Comparison of ENCODE assay signal across 10 mouse cellular contexts in the genomic region with DNA sequence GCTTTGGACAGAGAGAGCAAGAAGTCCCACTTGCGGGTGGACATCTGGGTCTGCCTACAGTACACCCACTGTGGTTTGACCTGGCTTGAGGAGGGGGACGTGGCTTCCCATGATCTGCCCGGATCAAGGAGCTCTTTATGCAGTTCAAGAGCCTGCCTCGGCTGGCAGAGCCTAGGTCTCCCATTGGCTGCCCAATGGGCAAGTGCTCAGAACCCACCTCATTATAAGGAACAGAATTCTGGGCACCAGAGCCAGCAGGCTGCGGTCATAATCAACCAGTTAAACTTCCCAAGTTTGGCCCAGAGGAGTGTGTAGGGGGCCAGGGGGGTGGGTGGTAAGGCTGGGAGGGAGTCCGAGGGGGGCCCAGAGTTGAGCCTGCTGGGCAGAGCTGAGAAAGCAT. TPM values are rescaled to one million over a fixed set of nuclear protein-coding genes. Genes with fewer than 3 reads are reported as not detected.
DNase-seq lines count a peak whose midpoint lies in the region; ATAC-seq lines count a peak whose summit lies in the region.
"Had no signal": no experiment of that assay in that cellular context is flagged by ENCODE, and none has a peak within 500 bp of the region (broad histone marks: within the 10 kb centered on the region; RNA-seq: fewer than 3 reads in every experiment).

No protein-coding gene starts in this region.

- intact Hi-C loops in heart, postnatal 36 days (cut with DNase I), result loop anchor here (10.0 kb wide), 1 partner anchor 169 kb away; no protein-coding TSS in a partner anchor

- H3K9me3 ChIP-seq in heart, embryonic 12.5 days (replicated peaks), result no peaks in the 10 kb centered on the region
- no peaks in the 10 kb centered on the region for H3K9me3 ChIP-seq in midbrain, embryonic 11.5 days (ENCODE audit: control insufficient read depth, low read length)
- no peaks in the 10 kb centered on the region for H3K9me3 ChIP-seq in midbrain, embryonic 14.5 days (ENCODE audit: control insufficient read depth, low read length)
- H3K9me3 ChIP-seq in hindbrain, embryonic 16.5 days (ENCODE audit: control insufficient read depth, low read length), result no peaks in the 10 kb centered on the region
- H3K9me3 ChIP-seq in midbrain, embryonic 16.5 days (replicated peaks; ENCODE audit: control insufficient read depth, low read length, poor library complexity, severe bottlenecking), result no peaks in the 10 kb centered on the region
- no peaks in the 10 kb centered on the region for H3K9me3 ChIP-seq in intestine, embryonic 15.5 days

- no peaks in the 10 kb centered on the region for H3K27me3 ChIP-seq in heart, embryonic 12.5 days (replicated peaks)
- no peaks in the 10 kb centered on the region for H3K27me3 ChIP-seq in midbrain, embryonic 11.5 days (ENCODE audit: control insufficient read depth, insufficient read depth, low read length)
- H3K27me3 ChIP-seq in midbrain, embryonic 14.5 days (ENCODE audit: control insufficient read depth, insufficient read depth, low read length), result no peaks in the 10 kb centered on the region
- no peaks in the 10 kb centered on the region for H3K27me3 ChIP-seq in hindbrain, embryonic 16.5 days (replicated peaks; ENCODE audit: control insufficient read depth, insufficient read depth, low read length)
- H3K27me3 ChIP-seq in midbrain, embryonic 16.5 days (ENCODE audit: control insufficient read depth, insufficient read depth, low read depth, low read length), result no peaks in the 10 kb centered on the region
- H3K27me3 ChIP-seq in intestine, embryonic 15.5 days (replicated peaks), result no peaks in the 10 kb centered on the region

- ATAC-seq in heart, embryonic 12.5 days (ENCODE audit: insufficient number of reproducible peaks, low FRiP score), result no peak
- no peak for ATAC-seq in midbrain, embryonic 11.5 days (ENCODE audit: low FRiP score)
- ATAC-seq in midbrain, embryonic 14.5 days (ENCODE audit: low FRiP score, low TSS enrichment), result no peak
- peak; percentile 63 for ATAC-seq in hindbrain, embryonic 16.5 days
- ATAC-seq in midbrain, embryonic 16.5 days, result peak; percentile 12; the same call in 1 of the 2 replicates
- ATAC-seq in intestine, embryonic 15.5 days, result no peak

- H3K4me1 ChIP-seq in heart, embryonic 12.5 days (replicated peaks), result peaks cover 72% of the 10 kb centered on the region
- peaks cover 9% of the 10 kb centered on the region for H3K4me1 ChIP-seq in midbrain, embryonic 11.5 days (ENCODE audit: control insufficient read depth, insufficient read depth, low read length)
- peaks cover 16% of the 10 kb centered on the region for H3K4me1 ChIP-seq in midbrain, embryonic 14.5 days (ENCODE audit: control insufficient read depth, insufficient read depth, low read length)
- peaks cover 37% of the 10 kb centered on the region for H3K4me1 ChIP-seq in hindbrain, embryonic 16.5 days (ENCODE audit: control insufficient read depth, insufficient read depth, low read depth, low read length)
- peaks cover 18% of the 10 kb centered on the region for H3K4me1 ChIP-seq in midbrain, embryonic 16.5 days (ENCODE audit: control insufficient read depth, insufficient read depth, low read length)
- H3K4me1 ChIP-seq in intestine, embryonic 15.5 days (replicated peaks), result peaks cover 48% of the 10 kb centered on the region

- no peak overlapping the region for H3K4me2 ChIP-seq in heart, embryonic 12.5 days
- no peak overlapping the region for H3K4me2 ChIP-seq in midbrain, embryonic 11.5 days
- H3K4me2 ChIP-seq in midbrain, embryonic 14.5 days (ENCODE audit: low read length), result no peak overlapping the region
- no peak overlapping the region for H3K4me2 ChIP-seq in hindbrain, embryonic 16.5 days (ENCODE audit: low read length)
- no peak overlapping the region for H3K4me2 ChIP-seq in midbrain, embryonic 16.5 days (ENCODE audit: low read length)
- H3K4me2 ChIP-seq in intestine, embryonic 15.5 days (replicated peaks), result no peak overlapping the region

- 0 out of 2 replicates have a peak overlapping the region, but pooled peaks have one; percentile 16 for H3K9ac ChIP-seq in heart, embryonic 12.5 days
- H3K9ac ChIP-seq in midbrain, embryonic 11.5 days (ENCODE audit: low read length), result no peak overlapping the region
- no peak overlapping the region for H3K9ac ChIP-seq in midbrain, embryonic 14.5 days (replicated peaks; ENCODE audit: low read length)
- H3K9ac ChIP-seq in hindbrain, embryonic 16.5 days (ENCODE audit: low read depth, low read length), result no peak overlapping the region
- no peak overlapping the region for H3K9ac ChIP-seq in midbrain, embryonic 16.5 days (ENCODE audit: low read depth, low read length)
- H3K9ac ChIP-seq in intestine, embryonic 15.5 days, result no peak overlapping the region

- H3K4me3 ChIP-seq in heart, embryonic 12.5 days, result no peak overlapping the region
- no peak overlapping the region for H3K4me3 ChIP-seq in midbrain, embryonic 11.5 days (ENCODE audit: low read depth, low read length)
- H3K4me3 ChIP-seq in midbrain, embryonic 14.5 days (replicated peaks; ENCODE audit: low read depth, low read length), result no peak overlapping the region
- no peak overlapping the region for H3K4me3 ChIP-seq in hindbrain, embryonic 16.5 days (ENCODE audit: low read length)
- no peak overlapping the region for H3K4me3 ChIP-seq in midbrain, embryonic 16.5 days (ENCODE audit: low read depth, low read length)
- no peak overlapping the region for H3K4me3 ChIP-seq in intestine, embryonic 15.5 days (replicated peaks)

- no peak overlapping the region for H3K27ac ChIP-seq in heart, embryonic 12.5 days (ENCODE audit: poor library complexity, severe bottlenecking)
- no peak overlapping the region for H3K27ac ChIP-seq in midbrain, embryonic 11.5 days (ENCODE audit: low read depth, low read length)
- no peak overlapping the region for H3K27ac ChIP-seq in midbrain, embryonic 14.5 days (replicated peaks; ENCODE audit: low read depth, low read length)
- H3K27ac ChIP-seq in hindbrain, embryonic 16.5 days (ENCODE audit: low read depth, low read length), result no peak overlapping the region
- no peak overlapping the region; the same call in 1 of the 2 replicates for H3K27ac ChIP-seq in midbrain, embryonic 16.5 days (ENCODE audit: low read length)
- no peak overlapping the region for H3K27ac ChIP-seq in intestine, embryonic 15.5 days

- 69% methylated on average over 6 of the region's 6 CpGs for whole genome bisulfite sequencing in heart, embryonic 12.5 days
- WGBS in midbrain, embryonic 11.5 days, result 69% methylated on average over 6 of the region's 6 CpGs
- 64% methylated on average over 6 of the region's 6 CpGs for WGBS in midbrain, embryonic 14.5 days
- 56% methylated on average over 6 of the region's 6 CpGs for WGBS in hindbrain, embryonic 16.5 days
- WGBS in midbrain, embryonic 16.5 days, result 61% methylated on average over 6 of the region's 6 CpGs
- WGBS in intestine, embryonic 15.5 days, result 62% methylated on average over 6 of the region's 6 CpGs

- H3K36me3 ChIP-seq in heart, embryonic 12.5 days, result no peaks in the 10 kb centered on the region
- no peaks in the 10 kb centered on the region for H3K36me3 ChIP-seq in midbrain, embryonic 11.5 days (ENCODE audit: control insufficient read depth, insufficient read depth, low read length)
- H3K36me3 ChIP-seq in midbrain, embryonic 14.5 days (ENCODE audit: control insufficient read depth, insufficient read depth, low read length), result peaks cover 24% of the 10 kb centered on the region; the same call in 1 of the 2 replicates
- H3K36me3 ChIP-seq in hindbrain, embryonic 16.5 days (ENCODE audit: control insufficient read depth, insufficient read depth, low read length), result no peaks in the 10 kb centered on the region
- peaks cover 2% of the 10 kb centered on the region; the same call in 1 of the 2 replicates for H3K36me3 ChIP-seq in midbrain, embryonic 16.5 days (ENCODE audit: control insufficient read depth, insufficient read depth, low read length)
- no peaks in the 10 kb centered on the region for H3K36me3 ChIP-seq in intestine, embryonic 15.5 days

- DNase-seq in heart, postnatal 36 days, result no peak
- peak; percentile 41 for DNase-seq in midbrain, embryonic 11.5 days (ENCODE audit: low spot score, missing footprints)
- DNase-seq in midbrain, embryonic 14.5 days, result no peak
- DNase-seq: heart, postnatal 14 days; lung, postnatal 14 days; spleen, adult 18-20 months had no signal

RNA-seq across cellular contexts. Expression of gene Arrb1, which starts 9.0 kb away (rescaled TPM):
- 13.4 and 14.5 TPM in 2 replicates for polyA plus RNA-seq in heart, embryonic 12.5 days (2016; fragmentation: Nextera tagmentation; extraction: Ambion mirVana)
- 10 to 100 TPM; 22.3 to 25.3 TPM for total RNA-seq in heart, postnatal 36 days (2021)
- polyA plus RNA-seq in midbrain, embryonic 11.5 days (2014; fragmentation: Nextera tagmentation; extraction: Ambion mirVana), result 4.1 and 4.6 TPM in 2 replicates
- polyA plus RNA-seq in midbrain, embryonic 14.5 days (2014; fragmentation: Nextera tagmentation; extraction: Ambion mirVana), result 10.3 and 13.3 TPM in 2 replicates
- polyA plus RNA-seq in hindbrain, embryonic 16.5 days (2015; fragmentation: Nextera tagmentation; extraction: Ambion mirVana), result 17.4 and 19.8 TPM in 2 replicates
- polyA plus RNA-seq in midbrain, embryonic 16.5 days (2015; fragmentation: Nextera tagmentation; extraction: Ambion mirVana), result 18.4 and 21.0 TPM in 2 replicates
- polyA plus RNA-seq in intestine, embryonic 15.5 days (2015; fragmentation: Nextera tagmentation; extraction: Ambion mirVana), result 8.5 and 9.0 TPM in 2 replicates

Comparison
In these comparisons a context has a peak if more than half of its experiments do, and no peak if none do; other contexts are left out.
1. ATAC-seq: peak in hindbrain, embryonic 16.5 days (single experiment) and midbrain, embryonic 16.5 days (single experiment); none in heart, embryonic 12.5 days (single experiment), midbrain, embryonic 11.5 days (single experiment), midbrain, embryonic 14.5 days (single experiment) and intestine, embryonic 15.5 days (single experiment).